Mouse (Mus musculus): ENCODE data around the gene St8sia1. TPM values are rescaled to one million over a fixed set of nuclear protein-coding genes. Genes with fewer than 3 reads are reported as not detected.

St8sia1 gene
- polyA plus RNA-seq, 1 experiment from 2014 or later, result 4.7 TPM

GRCm38 (mm10) chr6:142873795-142874563, 90.3 kb downstream of the St8sia1 start:
- no peak for DNase-seq (ENCODE audit: low spot score)
- Histone ChIP-seq H3K9me3 (replicated peaks; ENCODE audit: control insufficient read depth, low read length) (no peaks in the 10 kb centered on the region), H3K4me2 (ENCODE audit: low read length) (no peak overlapping the region), H3K4me1 (ENCODE audit: control insufficient read depth, insufficient read depth, low read length) (peaks cover 14% of the 10 kb centered on the region), H3K9ac (ENCODE audit: low read length) (no peak overlapping the region), H3K36me3 (ENCODE audit: control insufficient read depth, insufficient read depth, low read length) (no peaks in the 10 kb centered on the region), H3K4me3 (ENCODE audit: low read depth, low read length) (no peak overlapping the region), H3K27ac (ENCODE audit: low read depth, low read length) (no peak overlapping the region), H3K27me3 (replicated peaks; ENCODE audit: control insufficient read depth, insufficient read depth, low read length) (no peaks in the 10 kb centered on the region)
- WGBS, result 82% methylated on average over 11 of the region's 11 CpGs
- no peak for ATAC-seq

- ATAC-seq, result no peak
- Histone ChIP-seq H3K4me1 (ENCODE audit: control insufficient read depth, insufficient read depth, low read length) (peaks cover 7% of the 10 kb centered on the region; the same call in 1 of the 2 replicates), H3K36me3 (ENCODE audit: control insufficient read depth, insufficient read depth, low read length) (no peaks in the 10 kb centered on the region), H3K27ac (ENCODE audit: low read depth, low read length) (no peak overlapping the region), H3K27me3 (replicated peaks; ENCODE audit: control insufficient read depth, insufficient read depth, low read length) (no peaks in the 10 kb centered on the region), H3K9ac (ENCODE audit: low read length) (no peak overlapping the region), H3K4me3 (ENCODE audit: low read depth, low read length) (no peak overlapping the region), H3K9me3 (replicated peaks; ENCODE audit: control insufficient read depth, low read length) (no peaks in the 10 kb centered on the region), H3K4me2 (ENCODE audit: low read length) (no peak overlapping the region)
- DNase-seq (ENCODE audit: low spot score), result no peak
- WGBS, result 85% methylated on average over 7 of the region's 7 CpGs
These were observed 94.4 kb downstream of the St8sia1 start for GRCm38 (mm10) chr6:142869715-142870422.

GRCm38 (mm10) chr6:142867471-142868055, 96.7 kb downstream of the St8sia1 start:
- Histone ChIP-seq H3K4me3 (ENCODE audit: low read depth, low read length) (no peak overlapping the region), H3K9me3 (replicated peaks; ENCODE audit: control insufficient read depth, low read length) (no peaks in the 10 kb centered on the region), H3K36me3 (ENCODE audit: control insufficient read depth, insufficient read depth, low read length) (no peaks in the 10 kb centered on the region), H3K4me2 (ENCODE audit: low read length) (peak overlapping the region; percentile 23), H3K27me3 (replicated peaks; ENCODE audit: control insufficient read depth, insufficient read depth, low read length) (no peaks in the 10 kb centered on the region), H3K9ac (ENCODE audit: low read length) (peak overlapping the region; percentile 56; the same call in 1 of the 2 replicates), H3K27ac (ENCODE audit: low read depth, low read length) (peak overlapping the region; percentile 92), H3K4me1 (ENCODE audit: control insufficient read depth, insufficient read depth, low read length) (peaks cover 7% of the 10 kb centered on the region; the same call in 1 of the 2 replicates)
- peak; percentile 94 for ATAC-seq
- DNase-seq (ENCODE audit: low spot score), result peak; percentile 91
- 4% methylated on average over 9 of the region's 9 CpGs for WGBS

- no peaks in the 10 kb centered on the region for H3K36me3 ChIP-seq (ENCODE audit: control insufficient read depth, insufficient read depth, low read length)
- H3K9me3 ChIP-seq (replicated peaks; ENCODE audit: control insufficient read depth, low read length), result no peaks in the 10 kb centered on the region
- no peak overlapping the region for H3K4me3 ChIP-seq (ENCODE audit: low read depth, low read length)
- ATAC-seq (peak; percentile 25), DNase-seq (ENCODE audit: low spot score) (no peak)
- no peak overlapping the region for H3K4me2 ChIP-seq (ENCODE audit: low read length)
- WGBS, result 100% methylated on average over 2 of the region's 2 CpGs
- H3K27me3 ChIP-seq (replicated peaks; ENCODE audit: control insufficient read depth, insufficient read depth, low read length), result no peaks in the 10 kb centered on the region
- peak overlapping the region; percentile 92 for H3K27ac ChIP-seq (ENCODE audit: low read depth, low read length)
- H3K9ac ChIP-seq (ENCODE audit: low read length), result peak overlapping the region; percentile 56; the same call in 1 of the 2 replicates
- H3K4me1 ChIP-seq (ENCODE audit: control insufficient read depth, insufficient read depth, low read length), result peaks cover 7% of the 10 kb centered on the region; the same call in 1 of the 2 replicates
These were observed 97.2 kb downstream of the St8sia1 start for GRCm38 (mm10) chr6:142867023-142867422.

- Histone ChIP-seq H3K4me2 (ENCODE audit: low read length) (no peak overlapping the region), H3K9me3 (replicated peaks; ENCODE audit: control insufficient read depth, low read length) (no peaks in the 10 kb centered on the region), H3K4me1 (ENCODE audit: control insufficient read depth, insufficient read depth, low read length) (peaks cover 7% of the 10 kb centered on the region; the same call in 1 of the 2 replicates), H3K36me3 (ENCODE audit: control insufficient read depth, insufficient read depth, low read length) (no peaks in the 10 kb centered on the region), H3K27ac (ENCODE audit: low read depth, low read length) (no peak overlapping the region), H3K9ac (ENCODE audit: low read length) (no peak overlapping the region), H3K27me3 (replicated peaks; ENCODE audit: control insufficient read depth, insufficient read depth, low read length) (no peaks in the 10 kb centered on the region), H3K4me3 (ENCODE audit: low read depth, low read length) (no peak overlapping the region)
- WGBS, result 95% methylated on average over 6 of the region's 6 CpGs
- ATAC-seq, result no peak
- no peak for DNase-seq (ENCODE audit: low spot score)
These were observed 99.1 kb downstream of the St8sia1 start for GRCm38 (mm10) chr6:142865199-142865598.

GRCm38 (mm10) chr6:142863881-142864280, 100.4 kb downstream of the St8sia1 start:
- Histone ChIP-seq H3K9ac (ENCODE audit: low read length) (no peak overlapping the region), H3K4me1 (ENCODE audit: control insufficient read depth, insufficient read depth, low read length) (peaks cover 7% of the 10 kb centered on the region; the same call in 1 of the 2 replicates), H3K4me2 (ENCODE audit: low read length) (no peak overlapping the region), H3K36me3 (ENCODE audit: control insufficient read depth, insufficient read depth, low read length) (no peaks in the 10 kb centered on the region), H3K9me3 (replicated peaks; ENCODE audit: control insufficient read depth, low read length) (no peaks in the 10 kb centered on the region), H3K27me3 (replicated peaks; ENCODE audit: control insufficient read depth, insufficient read depth, low read length) (no peaks in the 10 kb centered on the region), H3K4me3 (ENCODE audit: low read depth, low read length) (no peak overlapping the region), H3K27ac (ENCODE audit: low read depth, low read length) (no peak overlapping the region)
- 94% methylated on average over 4 of the region's 4 CpGs for WGBS
- DNase-seq (ENCODE audit: low spot score) (no peak), ATAC-seq (no peak)

- WGBS, result 95% methylated on average over 3 of the region's 3 CpGs
- no peak for ATAC-seq
- no peaks in the 10 kb centered on the region for H3K27me3 ChIP-seq (replicated peaks; ENCODE audit: control insufficient read depth, insufficient read depth, low read length)
- no peak for DNase-seq (ENCODE audit: low spot score)
- H3K4me2 ChIP-seq (ENCODE audit: low read length), result no peak overlapping the region
- H3K9ac ChIP-seq (ENCODE audit: low read length), result no peak overlapping the region
- peaks cover 1% of the 10 kb centered on the region; the same call in 1 of the 2 replicates for H3K4me1 ChIP-seq (ENCODE audit: control insufficient read depth, insufficient read depth, low read length)
- H3K4me3 ChIP-seq (ENCODE audit: low read depth, low read length), result no peak overlapping the region
- no peaks in the 10 kb centered on the region for H3K36me3 ChIP-seq (ENCODE audit: control insufficient read depth, insufficient read depth, low read length)
- no peak overlapping the region for H3K27ac ChIP-seq (ENCODE audit: low read depth, low read length)
- H3K9me3 ChIP-seq (replicated peaks; ENCODE audit: control insufficient read depth, low read length), result no peaks in the 10 kb centered on the region
These were observed 102.0 kb downstream of the St8sia1 start for GRCm38 (mm10) chr6:142862265-142862664.

GRCm38 (mm10) chr6:142860396-142860795, 103.9 kb downstream of the St8sia1 start:
- no peak for DNase-seq (ENCODE audit: low spot score)
- Histone ChIP-seq H3K27ac (ENCODE audit: low read depth, low read length) (no peak overlapping the region), H3K4me3 (ENCODE audit: low read depth, low read length) (no peak overlapping the region), H3K9me3 (replicated peaks; ENCODE audit: control insufficient read depth, low read length) (no peaks in the 10 kb centered on the region), H3K4me2 (ENCODE audit: low read length) (no peak overlapping the region), H3K27me3 (replicated peaks; ENCODE audit: control insufficient read depth, insufficient read depth, low read length) (no peaks in the 10 kb centered on the region), H3K9ac (ENCODE audit: low read length) (no peak overlapping the region), H3K36me3 (ENCODE audit: control insufficient read depth, insufficient read depth, low read length) (no peaks in the 10 kb centered on the region), H3K4me1 (ENCODE audit: control insufficient read depth, insufficient read depth, low read length) (no peaks in the 10 kb centered on the region)
- 97% methylated on average over 1 of the region's 1 CpGs for WGBS
- no peak for ATAC-seq
